Mouse (Mus musculus): ENCODE measurements around the gene Tbc1d7. TPM values are rescaled to one million over a fixed set of nuclear protein-coding genes. Genes with fewer than 3 reads are reported as not detected.

The Tbc1d7 gene
- 3.0 TPM for polyA plus RNA-seq (2015; fragmentation: Illumina TruSeq; extraction: RNeasy Lipid Tissue Mini Kit (QIAGEN cat#74804); ENCODE audit: insufficient read depth, low read depth, low replicate concordance)

DNA sequence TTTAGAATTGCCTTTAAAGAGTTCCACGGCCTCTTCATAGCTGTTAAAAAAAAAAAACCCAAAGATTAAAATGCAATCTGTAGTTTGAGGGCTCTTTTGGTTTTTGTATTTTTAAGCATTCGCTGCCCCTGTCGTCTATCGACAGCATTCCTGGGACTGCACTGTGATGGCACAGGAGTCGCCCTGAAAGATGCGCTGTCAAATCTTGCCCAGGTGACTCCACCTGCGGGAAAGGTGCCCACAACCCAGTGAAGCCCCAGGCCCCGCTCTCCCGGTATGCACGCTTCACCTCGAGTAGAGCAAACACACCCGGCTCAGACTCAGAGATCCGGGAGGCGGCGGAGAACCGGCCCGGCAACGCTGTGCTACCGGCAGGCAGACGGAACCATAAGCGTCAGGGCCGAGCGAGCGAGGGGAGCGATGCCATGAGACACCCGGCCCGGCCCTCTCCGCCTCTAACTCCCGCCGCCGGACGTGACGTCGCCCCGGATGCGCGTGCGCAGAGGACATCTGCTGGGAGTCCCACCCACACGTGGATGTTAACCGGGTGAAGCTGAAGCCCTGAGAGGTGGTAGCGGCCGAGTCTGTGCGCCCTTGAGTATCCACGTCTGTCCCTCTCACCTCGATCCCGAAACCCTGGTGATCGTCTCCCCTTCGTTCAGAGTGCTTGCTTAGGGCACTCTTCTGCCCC is at the start of gene Tbc1d7:
TSS of gene Tbc1d7 (minus strand) at position 482 of the 691 bp plus-strand sequence.

Other genes with a start within 250 kb of the Tbc1d7 start
- 0.63 TPM for gene Gfod1, start 132.7 kb upstream of the Tbc1d7 start, polyA plus RNA-seq (2015; fragmentation: Illumina TruSeq; extraction: RNeasy Lipid Tissue Mini Kit (QIAGEN cat#74804); ENCODE audit: insufficient read depth, low read depth, low replicate concordance)
- 2.8 TPM for gene Sirt5, start 194.0 kb upstream of the Tbc1d7 start, polyA plus RNA-seq (2015; fragmentation: Illumina TruSeq; extraction: RNeasy Lipid Tissue Mini Kit (QIAGEN cat#74804); ENCODE audit: insufficient read depth, low read depth, low replicate concordance)
- 20.3 TPM for gene Nol7, start 226.9 kb upstream of the Tbc1d7 start, polyA plus RNA-seq (2015; fragmentation: Illumina TruSeq; extraction: RNeasy Lipid Tissue Mini Kit (QIAGEN cat#74804); ENCODE audit: insufficient read depth, low read depth, low replicate concordance)

Measured in pancreas, adult 10 weeks (tissue).